Mouse (Mus musculus) mesoderm, embryonic 11.5 days (tissue): ENCODE results near the gene H1fx.
"Not testable (repeated sequence)": the region's sequence is repeated elsewhere in the genome, so short reads cannot be mapped to it uniquely, and the experiment has no call there.

Source experiments
- DNase-seq: peaks from one replicate; pipeline ENCODE4 v3.0.0-alpha.2; 2012; ENCODE audit warnings: low read depth, low spot score

H1fx gene

DNA sequence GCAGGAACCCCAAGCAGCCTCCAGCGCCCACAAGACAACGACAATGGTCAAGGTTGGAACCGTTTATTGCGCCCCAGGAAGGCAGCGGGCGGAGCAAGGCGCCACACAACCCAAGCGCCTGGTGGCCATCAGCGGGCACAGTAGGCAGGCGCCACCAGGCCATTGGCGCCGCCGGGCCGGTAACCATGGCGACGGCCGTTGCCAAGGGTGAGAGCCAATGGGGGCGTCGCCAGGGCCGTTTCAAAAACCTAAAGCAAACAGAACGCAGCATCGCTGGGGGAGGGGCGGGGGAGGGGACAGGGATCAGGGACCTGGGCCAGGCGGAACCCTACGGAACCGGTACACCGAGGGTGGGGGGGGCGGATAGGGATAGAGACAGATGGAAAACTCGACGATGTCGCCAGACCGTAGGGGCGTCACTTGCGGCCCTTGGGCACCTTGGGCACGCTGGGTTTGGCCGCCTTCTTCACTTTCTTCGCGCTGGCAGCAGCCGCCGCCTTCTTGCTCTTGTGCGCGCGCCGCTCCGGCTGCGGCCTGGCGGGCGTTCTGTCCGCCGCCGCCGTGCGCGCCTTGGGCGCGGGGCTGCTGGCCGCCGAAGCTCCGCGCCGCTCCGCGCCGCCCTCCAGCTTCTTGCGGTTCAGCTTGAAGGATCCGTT, 935 bp downstream of the H1fx start:
- DNase-seq: peak; percentile 95

DNA sequence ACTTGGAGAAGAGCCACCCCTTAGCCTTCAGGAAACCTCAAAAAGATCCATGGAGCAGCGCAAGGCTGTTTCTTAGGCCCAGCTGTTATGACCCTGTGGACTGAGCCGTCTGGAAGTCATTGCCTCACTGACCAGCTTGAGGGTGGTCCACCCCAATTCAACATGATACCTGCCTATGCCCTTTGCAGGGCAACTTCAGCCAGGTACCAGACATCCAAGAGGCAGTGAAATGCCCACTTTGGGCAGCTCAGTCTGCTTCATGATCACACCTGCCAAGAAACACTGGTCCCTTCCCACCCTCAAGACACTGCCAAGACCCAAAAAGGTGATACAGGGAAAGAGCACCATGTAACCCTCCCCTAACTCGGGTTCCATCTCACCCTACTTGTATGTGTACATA, 1.7 kb downstream of the H1fx start:
- no peak for DNase-seq

DNA sequence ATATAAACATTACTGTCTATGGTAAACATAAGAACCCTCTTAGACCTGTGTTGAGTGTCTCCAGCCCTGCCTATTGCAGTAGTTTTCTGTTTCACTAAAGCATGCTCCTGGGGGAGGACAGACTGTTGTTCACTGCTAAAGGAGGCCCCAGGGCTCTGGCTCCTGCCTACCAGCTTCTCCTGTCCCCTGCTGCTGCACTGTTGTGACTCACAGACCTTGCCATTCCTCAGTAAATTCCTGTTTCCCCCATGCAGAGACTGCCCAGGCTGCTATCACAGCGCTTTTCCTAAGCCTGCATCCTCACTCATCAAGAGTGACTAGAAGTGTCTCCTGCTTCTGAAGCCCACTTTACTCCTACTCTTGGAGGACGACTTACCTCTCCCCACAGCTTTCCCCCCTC, 11.4 kb downstream of the H1fx start:
- no peak for DNase-seq

DNA sequence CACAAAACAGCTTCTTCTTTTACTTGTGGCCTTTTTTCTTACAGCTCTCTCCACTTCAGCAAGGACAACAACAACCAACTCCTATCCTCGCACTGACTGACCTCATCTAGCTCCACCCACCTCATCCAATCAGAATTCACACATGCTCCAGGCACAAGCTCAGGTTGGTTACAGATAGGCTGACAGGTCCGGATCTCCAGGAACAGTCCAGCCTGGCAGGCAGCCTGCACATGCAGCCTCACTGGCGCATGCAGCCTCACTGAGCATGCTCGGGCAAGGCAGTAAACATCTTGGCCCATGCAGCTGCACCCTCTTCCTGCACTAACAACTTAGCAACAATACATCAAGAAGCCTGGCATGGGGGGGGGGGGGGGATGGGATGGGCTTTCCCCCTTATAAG, 19.0 kb downstream of the H1fx start:
- not testable (repeated sequence) for DNase-seq

DNA sequence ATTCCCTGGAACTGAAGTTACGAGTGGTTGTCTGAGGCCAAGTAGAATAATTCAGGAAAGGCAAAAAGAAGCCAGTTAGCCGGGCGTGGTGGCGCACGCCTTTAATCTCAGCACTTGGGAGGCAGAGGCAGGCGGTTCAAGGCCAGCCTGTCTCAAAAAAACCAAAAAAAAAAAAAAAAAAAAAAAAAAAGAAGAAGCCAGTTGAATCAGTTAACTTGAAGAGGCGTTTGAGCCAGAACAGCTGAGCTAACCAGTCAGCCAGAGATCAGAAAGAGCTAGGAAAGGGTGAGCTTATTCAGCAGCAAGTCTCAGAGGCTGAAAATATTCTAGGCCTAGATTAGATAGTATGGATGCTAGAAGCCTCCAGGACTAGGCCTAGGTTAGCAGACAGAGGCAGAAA, 39.3 kb downstream of the H1fx start:
- DNase-seq: no peak

DNA sequence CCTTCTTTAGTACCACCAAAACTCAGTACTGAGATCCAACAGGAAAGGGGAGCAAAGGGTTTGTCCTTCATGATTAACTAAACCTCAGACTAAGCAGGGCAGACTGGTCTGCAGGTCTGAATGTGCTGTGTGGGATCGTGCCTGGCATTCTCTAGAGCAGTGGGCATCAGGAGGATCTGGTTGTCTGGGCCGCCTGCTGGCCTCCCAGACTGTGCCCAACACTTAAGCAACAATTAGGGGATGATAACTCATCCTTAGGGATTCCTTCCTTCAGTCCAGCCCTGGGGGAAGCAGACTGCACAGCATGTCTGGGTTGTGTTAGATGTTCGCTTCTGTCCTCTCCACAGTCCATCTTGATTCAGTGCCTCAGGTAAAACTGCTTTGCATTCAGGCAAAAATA, 42.5 kb downstream of the H1fx start:
- DNase-seq: no peak

DNA sequence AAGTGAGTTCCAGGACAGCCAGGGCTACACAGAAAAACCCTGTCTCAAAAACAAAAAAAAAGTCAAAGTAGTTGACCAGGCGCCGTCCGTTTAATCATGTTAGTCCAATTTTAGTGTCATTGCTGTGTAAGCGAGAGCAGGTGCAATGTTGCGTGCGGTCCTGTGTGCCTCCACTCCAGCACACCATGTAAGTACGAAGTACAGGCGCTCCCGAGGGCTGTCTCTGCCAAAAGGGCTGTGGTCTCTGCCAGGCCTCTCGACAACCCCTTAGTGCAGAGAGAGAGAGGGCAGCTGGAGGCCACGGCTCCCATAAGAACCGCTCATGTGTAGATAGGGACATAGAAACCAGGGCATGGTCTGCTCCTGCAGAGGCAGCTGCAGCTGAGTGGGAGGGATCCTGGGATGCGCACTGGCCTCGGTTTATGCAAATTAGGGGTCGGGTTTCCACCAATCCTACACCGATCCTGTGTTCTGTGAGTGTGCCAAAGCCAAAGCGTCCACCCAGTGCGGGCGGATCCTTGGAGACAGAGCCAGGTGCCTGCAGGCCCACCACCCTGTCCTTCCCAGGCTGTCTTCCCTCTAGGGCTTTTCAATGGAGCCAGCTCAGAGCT, 44.2 kb downstream of the H1fx start:
- DNase-seq: peak; percentile 84

DNA sequence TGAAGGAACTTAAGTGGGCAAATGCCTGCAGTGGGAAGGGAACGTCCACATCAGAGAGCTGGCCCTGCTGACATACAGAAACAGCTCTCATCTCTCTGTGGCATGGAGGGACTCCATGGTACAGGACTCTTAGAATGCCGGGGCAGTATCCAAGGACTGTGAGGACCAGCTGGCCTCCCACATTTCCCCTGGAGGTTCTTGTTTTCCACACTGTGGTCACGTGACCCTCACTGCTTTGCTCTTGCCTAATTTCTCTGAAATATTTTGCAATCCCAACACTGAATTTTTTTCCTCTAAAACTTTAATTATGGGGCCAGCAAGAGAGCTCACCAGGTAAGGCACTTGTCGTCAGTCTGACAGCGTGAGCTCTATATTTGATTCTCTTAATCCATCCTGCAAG, 46.4 kb downstream of the H1fx start:
- DNase-seq: no peak
